Mouse (Mus musculus) intestine, postnatal 0 days (tissue): ENCODE measurements around the gene Lhfpl5. TPM values are rescaled to one million over a fixed set of nuclear protein-coding genes. Genes with fewer than 3 reads are reported as not detected.
A peak's percentile ranks its signal among the peaks of the same experiment; 100 is the strongest.

Source experiments
- ATAC-seq: fragments of 200-750 bp; cut with Nextera tagmentation; 2 replicates; pipeline ENCODE4 v1.8.0; 2017; ENCODE audit warnings: mild to moderate bottlenecking, moderate TSS enrichment, moderate library complexity
- H3K27ac ChIP-seq: fragments of 300-500 bp; sonication (generic); 2 replicates; pipeline ENCODE4 v1.5.1; 2014; ENCODE audit warnings: mild to moderate bottlenecking, low read depth, low read length, moderate library complexity
- H3K27me3 ChIP-seq: fragments of 300-500 bp; sonication (generic); replicated peaks from 2 replicates; pipeline ENCODE4 v1.6.1; 2014; ENCODE audit warnings: low read length, mixed read lengths; ENCODE audit not compliant: control insufficient read depth, insufficient read depth
- H3K36me3 ChIP-seq: fragments of 300-500 bp; sonication (generic); 2 replicates; pipeline ENCODE4 v1.6.1; 2014; ENCODE audit warnings: mild to moderate bottlenecking, moderate library complexity; ENCODE audit not compliant: control insufficient read depth, insufficient read depth
- H3K4me1 ChIP-seq: fragments of 300-500 bp; sonication (generic); replicated peaks from 2 replicates; pipeline ENCODE4 v1.6.1; 2014; ENCODE audit warnings: antibody characterized with exemption, low read length, mixed read lengths; ENCODE audit not compliant: control insufficient read depth, insufficient read depth
- H3K4me2 ChIP-seq: fragments of 300-500 bp; sonication (generic); replicated peaks from 2 replicates; pipeline ENCODE4 v1.6.1; 2014; ENCODE audit warnings: low read depth, mild to moderate bottlenecking, moderate library complexity
- H3K4me3 ChIP-seq: fragments of 300-500 bp; sonication (generic); 2 replicates; pipeline ENCODE4 v1.5.1; 2014; ENCODE audit warnings: low read depth, low read length
- H3K9ac ChIP-seq: fragments of 300-500 bp; sonication (generic); 2 replicates; pipeline ENCODE4 v1.6.1; 2014; ENCODE audit warnings: mild to moderate bottlenecking, low read depth, low read length
- H3K9me3 ChIP-seq: fragments of 300-500 bp; sonication (generic); 2 replicates; pipeline ENCODE4 v1.6.1; 2016; ENCODE audit warnings: mixed run types; ENCODE audit not compliant: control insufficient read depth
- CTCF ChIP-seq: sonication (generic); IDR thresholded peaks from 2 replicates; pipeline ENCODE4 v1.5.1; 2016; ENCODE audit warnings: low read depth, mild to moderate bottlenecking, control low read depth, antibody characterized with exemption, moderate library complexity
- WGBS: fragments of 180-500 bp; shearing (Covaris S2); extraction: QIAGEN DNeasy Blood & Tissue Kit; methylation state at CpG from one replicate; pipeline ENCODE4 v1.1.7; 2014; 5-methylcytosine and 5-hydroxymethylcytosine counted together
- polyA plus RNA-seq: library from polyadenylated mRNA; unstranded; fragments of >200 nt; fragmentation: Nextera tagmentation; extraction: Ambion mirVana; gene quantifications from 2 replicates; pipeline ENCODE4 v1.2.1, GENCODE M21; 2015

Gene Lhfpl5
- polyA plus RNA-seq, 1 experiment from 2014 or later, result 1.3 TPM

DNA sequence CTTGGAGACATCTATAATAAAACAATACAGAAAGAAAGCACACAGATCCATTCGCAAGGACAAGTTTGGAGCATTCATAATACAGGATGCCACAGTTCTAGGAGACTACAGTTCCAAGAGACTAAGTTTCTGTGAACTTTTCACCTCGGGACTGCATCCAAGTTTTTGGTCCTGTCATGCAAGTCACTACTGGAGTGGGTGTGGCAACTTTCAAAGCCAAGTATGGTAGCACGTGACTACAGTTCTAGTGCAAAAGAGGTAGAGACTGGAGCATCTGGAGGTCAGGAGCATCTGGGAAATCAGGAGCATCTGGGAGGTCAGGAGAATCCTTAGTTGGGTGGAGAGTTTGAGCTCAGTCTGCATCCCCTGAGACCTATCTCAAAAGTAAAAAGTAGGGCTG lies 3.6 kb upstream of the Lhfpl5 start:
- H3K4me1 ChIP-seq, result 0 out of 2 replicates have a peak, but pooled peaks cover 4% of the 10 kb centered on the region
- no peak for ATAC-seq
- 78% methylated on average over 3 of the region's 3 CpGs for WGBS
- no peak overlapping the region for H3K27ac ChIP-seq
- no peak for TF ChIP-seq CTCF
- no peak overlapping the region for H3K9ac ChIP-seq
- H3K27me3 ChIP-seq, result no peaks in the 10 kb centered on the region
- no peaks in the 10 kb centered on the region for H3K36me3 ChIP-seq
- H3K4me2 ChIP-seq, result no peak overlapping the region
- no peak overlapping the region for H3K4me3 ChIP-seq
- H3K9me3 ChIP-seq, result no peaks in the 10 kb centered on the region

DNA sequence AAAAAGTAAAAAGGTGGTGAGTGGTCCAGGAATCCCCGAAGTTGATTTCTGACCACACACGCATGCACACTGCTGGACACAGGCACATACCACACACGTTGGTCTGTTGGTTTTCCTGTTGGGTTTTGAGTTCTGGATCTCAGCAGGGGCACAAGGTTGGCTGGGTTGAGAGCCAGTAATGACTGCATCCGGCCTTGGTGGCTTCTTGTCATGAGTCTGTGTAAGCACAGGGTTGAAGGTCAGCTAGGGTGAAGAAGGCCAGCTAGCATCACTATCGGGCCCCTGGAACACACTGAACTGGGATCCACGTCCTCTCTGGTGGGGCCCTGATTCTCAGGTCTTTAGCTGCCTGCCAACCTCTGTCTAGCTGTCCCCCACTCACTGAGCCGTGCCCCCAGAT lies 2.9 kb upstream of the Lhfpl5 start:
- no peak overlapping the region for H3K9ac ChIP-seq
- ATAC-seq, result no peak
- no peak overlapping the region for H3K4me2 ChIP-seq
- no peak overlapping the region for H3K27ac ChIP-seq
- no peaks in the 10 kb centered on the region for H3K27me3 ChIP-seq
- no peaks in the 10 kb centered on the region for H3K36me3 ChIP-seq
- H3K4me3 ChIP-seq, result no peak overlapping the region
- no peaks in the 10 kb centered on the region for H3K9me3 ChIP-seq
- no peak for TF ChIP-seq CTCF
- 83% methylated on average over 7 of the region's 7 CpGs for WGBS
- 0 out of 2 replicates have a peak, but pooled peaks cover 4% of the 10 kb centered on the region for H3K4me1 ChIP-seq

DNA sequence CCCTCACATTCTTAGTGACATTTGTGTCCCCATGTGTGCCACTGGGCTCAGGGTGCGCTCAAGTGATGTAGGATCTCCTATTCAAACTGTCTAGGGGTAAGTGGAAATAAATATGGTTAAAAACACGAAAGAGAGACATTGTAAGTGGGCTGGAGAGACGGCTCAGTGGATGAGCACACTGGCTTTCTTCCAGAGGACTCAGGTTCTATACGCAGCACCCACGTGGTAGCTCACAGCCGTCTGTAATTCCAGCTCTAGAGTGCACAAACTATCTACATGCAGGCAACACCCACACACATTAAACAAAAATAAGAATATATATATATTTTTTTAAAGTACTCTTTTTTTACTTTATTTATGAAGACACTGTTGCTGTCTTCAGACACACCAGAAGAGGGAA lies 2.5 kb upstream of the Lhfpl5 start:
- Histone ChIP-seq H3K27me3 (no peaks in the 10 kb centered on the region), H3K9me3 (no peaks in the 10 kb centered on the region), H3K36me3 (no peaks in the 10 kb centered on the region), H3K4me1 (0 out of 2 replicates have a peak, but pooled peaks cover 4% of the 10 kb centered on the region), H3K27ac (no peak overlapping the region), H3K4me2 (no peak overlapping the region), H3K4me3 (no peak overlapping the region), H3K9ac (no peak overlapping the region)
- 85% methylated on average over 6 of the region's 6 CpGs for whole genome bisulfite sequencing
- ATAC-seq, result no peak
- no peak for TF ChIP-seq CTCF

- H3K4me3 ChIP-seq, result no peak overlapping the region
- no peak overlapping the region for H3K27ac ChIP-seq
- no peaks in the 10 kb centered on the region for H3K9me3 ChIP-seq
- 3% methylated on average over 9 of the region's 9 CpGs for WGBS
- H3K4me2 ChIP-seq, result no peak overlapping the region
- H3K27me3 ChIP-seq, result no peaks in the 10 kb centered on the region
- peak; percentile 59 for ATAC-seq
- 0 out of 2 replicates have a peak, but pooled peaks cover 4% of the 10 kb centered on the region for H3K4me1 ChIP-seq
- no peak overlapping the region for H3K9ac ChIP-seq
- no peak for TF ChIP-seq CTCF
- no peaks in the 10 kb centered on the region for H3K36me3 ChIP-seq
These were observed 5.0 kb downstream of the Lhfpl5 start for GRCm38 (mm10) chr17:28580396-28580795.

DNA sequence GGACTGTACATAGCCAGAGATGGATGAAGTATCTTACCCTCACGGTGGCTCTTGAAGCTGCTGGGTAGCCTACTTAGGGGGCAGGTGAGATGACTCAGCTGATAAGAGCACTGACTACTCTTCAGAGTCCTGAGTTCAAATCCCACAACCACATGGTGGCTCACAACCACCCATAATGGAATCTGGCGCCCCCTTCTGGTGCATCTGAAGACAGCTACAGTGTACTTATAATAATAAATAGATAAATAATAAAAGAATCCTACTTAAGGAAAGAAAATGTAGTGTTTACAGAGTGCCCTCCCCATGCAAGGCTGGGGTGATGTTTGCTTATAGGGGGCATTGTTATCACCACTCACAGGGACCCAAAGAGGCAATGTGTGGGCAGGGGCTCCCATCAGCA lies 5.6 kb downstream of the Lhfpl5 start:
- peak; percentile 34; the same call in 1 of the 2 replicates for TF ChIP-seq CTCF
- no peak overlapping the region for H3K4me2 ChIP-seq
- H3K27ac ChIP-seq, result no peak overlapping the region
- H3K4me1 ChIP-seq, result no peaks in the 10 kb centered on the region
- WGBS, result 56% methylated on average over 2 of the region's 2 CpGs
- H3K36me3 ChIP-seq, result no peaks in the 10 kb centered on the region
- no peak overlapping the region for H3K9ac ChIP-seq
- no peaks in the 10 kb centered on the region for H3K9me3 ChIP-seq
- no peaks in the 10 kb centered on the region for H3K27me3 ChIP-seq
- no peak for ATAC-seq
- H3K4me3 ChIP-seq, result no peak overlapping the region

- no peaks in the 10 kb centered on the region for H3K9me3 ChIP-seq
- peaks cover 27% of the 10 kb centered on the region for H3K36me3 ChIP-seq
- no peak overlapping the region for H3K9ac ChIP-seq
- H3K4me3 ChIP-seq, result no peak overlapping the region
- no peak overlapping the region for H3K4me2 ChIP-seq
- H3K4me1 ChIP-seq, result no peaks in the 10 kb centered on the region
- 77% methylated on average over 3 of the region's 3 CpGs for WGBS
- no peaks in the 10 kb centered on the region for H3K27me3 ChIP-seq
- TF ChIP-seq CTCF, result no peak
- ATAC-seq, result no peak
- no peak overlapping the region for H3K27ac ChIP-seq
These were observed 11.1 kb downstream of the Lhfpl5 start for GRCm38 (mm10) chr17:28586509-28586908.

- H3K4me2 ChIP-seq, result no peak overlapping the region
- no peak for ATAC-seq
- TF ChIP-seq CTCF, result no peak
- H3K4me3 ChIP-seq, result no peak overlapping the region
- H3K9me3 ChIP-seq, result no peaks in the 10 kb centered on the region
- 71% methylated on average over 2 of the region's 2 CpGs for WGBS
- peaks cover 48% of the 10 kb centered on the region for H3K36me3 ChIP-seq
- no peaks in the 10 kb centered on the region for H3K27me3 ChIP-seq
- no peaks in the 10 kb centered on the region for H3K4me1 ChIP-seq
- H3K27ac ChIP-seq, result no peak overlapping the region
- no peak overlapping the region for H3K9ac ChIP-seq
These were observed 13.2 kb downstream of the Lhfpl5 start for GRCm38 (mm10) chr17:28588591-28588990.
